Mouse (Mus musculus): ENCODE measurements around the gene Kbtbd2.

Kbtbd2 gene

GRCm38 (mm10) chr6:56797311-56798151 lies at the start of gene Kbtbd2:
Gene Kbtbd2, minus strand, starts transcription at chr6:56797813.
- peak; percentile 96 for DNase-seq (ENCODE audit: low read depth, low spot score)

GRCm38 (mm10) chr6:56844365-56844764 lies 46.8 kb upstream of the Kbtbd2 start:
- no peak for DNase-seq (ENCODE audit: low read depth, low spot score)

GRCm38 (mm10) chr6:56843229-56843628 lies 45.6 kb upstream of the Kbtbd2 start:
- DNase-seq (ENCODE audit: low read depth, low spot score) = no peak

- DNase-seq (ENCODE audit: low read depth, low spot score) = no peak
Measured at GRCm38 (mm10) chr6:56837621-56838020, 40.0 kb upstream of the Kbtbd2 start.

- DNase-seq (ENCODE audit: low read depth, low spot score) = no peak
Measured at GRCm38 (mm10) chr6:56837166-56837565, 39.6 kb upstream of the Kbtbd2 start.

- no peak for DNase-seq (ENCODE audit: low read depth, low spot score)
Measured at GRCm38 (mm10) chr6:56835532-56835931, 37.9 kb upstream of the Kbtbd2 start.

- DNase-seq (ENCODE audit: low read depth, low spot score) = peak; percentile 13
Measured at GRCm38 (mm10) chr6:56834769-56835168, 37.2 kb upstream of the Kbtbd2 start.

- DNase-seq (ENCODE audit: low read depth, low spot score) = no peak
Measured at GRCm38 (mm10) chr6:56832830-56833229, 35.2 kb upstream of the Kbtbd2 start.

- DNase-seq (ENCODE audit: low read depth, low spot score) = peak; percentile 45
Measured at GRCm38 (mm10) chr6:56832407-56832796, 34.8 kb upstream of the Kbtbd2 start.

GRCm38 (mm10) chr6:56831697-56832406 lies 34.2 kb upstream of the Kbtbd2 start, which contains the start of gene Fkbp9:
Gene Fkbp9, plus strand, starts transcription at chr6:56832059.
- peak; percentile 87 for DNase-seq (ENCODE audit: low read depth, low spot score)

- no peak for DNase-seq (ENCODE audit: low read depth, low spot score)
Measured at GRCm38 (mm10) chr6:56825657-56826056, 28.0 kb upstream of the Kbtbd2 start.

GRCm38 (mm10) chr6:56819124-56819487 lies 21.5 kb upstream of the Kbtbd2 start:
- DNase-seq (ENCODE audit: low read depth, low spot score) = no peak

- no peak for DNase-seq (ENCODE audit: low read depth, low spot score)
Measured at GRCm38 (mm10) chr6:56818436-56819123, 21.0 kb upstream of the Kbtbd2 start.

GRCm38 (mm10) chr6:56813332-56813731 lies 15.7 kb upstream of the Kbtbd2 start:
- DNase-seq (ENCODE audit: low read depth, low spot score) = no peak

GRCm38 (mm10) chr6:56808656-56809055 lies 11.0 kb upstream of the Kbtbd2 start:
- peak; percentile 71 for DNase-seq (ENCODE audit: low read depth, low spot score)

GRCm38 (mm10) chr6:56806195-56806594 lies 8.6 kb upstream of the Kbtbd2 start:
- no peak for DNase-seq (ENCODE audit: low read depth, low spot score)

- no peak for DNase-seq (ENCODE audit: low read depth, low spot score)
Measured at GRCm38 (mm10) chr6:56805026-56805425, 7.4 kb upstream of the Kbtbd2 start.

GRCm38 (mm10) chr6:56798152-56798465 lies 496 bp upstream of the Kbtbd2 start:
- no peak for DNase-seq (ENCODE audit: low read depth, low spot score)

- DNase-seq (ENCODE audit: low read depth, low spot score) = peak; percentile 54
Measured at GRCm38 (mm10) chr6:56796668-56797141, 908 bp downstream of the Kbtbd2 start.

- no peak for DNase-seq (ENCODE audit: low read depth, low spot score)
Measured at GRCm38 (mm10) chr6:56796232-56796631, 1.4 kb downstream of the Kbtbd2 start.

- no peak for DNase-seq (ENCODE audit: low read depth, low spot score)
Measured at GRCm38 (mm10) chr6:56794834-56795233, 2.8 kb downstream of the Kbtbd2 start.

GRCm38 (mm10) chr6:56789336-56789735 lies 8.3 kb downstream of the Kbtbd2 start:
- no peak for DNase-seq (ENCODE audit: low read depth, low spot score)

All from mesoderm, embryonic 11.5 days (tissue).